Mouse (Mus musculus): Measurements from ENCODE around the gene Homer3.
A peak's percentile ranks its signal among the peaks of the same experiment; 100 is the strongest.

Gene Homer3

GRCm38 (mm10) chr8:70282603-70283135 is at the start of gene Homer3:
Gene Homer3, plus strand, starts transcription at chr8:70282827.
- DNase-seq (ENCODE audit: low spot score): peak; percentile 91

- peak; percentile 14 for DNase-seq (ENCODE audit: low spot score)
Measured at GRCm38 (mm10) chr8:70233606-70234005, 49.0 kb upstream of the Homer3 start.

GRCm38 (mm10) chr8:70234080-70234780 is 48.4 kb upstream of the Homer3 start, which contains the start of the genes Sugp2 and Armc6:
Gene Sugp2, plus strand, starts transcription at chr8:70234226.
Gene Armc6, minus strand, starts transcription at chr8:70234466.
- DNase-seq (ENCODE audit: low spot score): peak; percentile 99

- no peak for DNase-seq (ENCODE audit: low spot score)
Measured at GRCm38 (mm10) chr8:70234781-70235128, 47.9 kb upstream of the Homer3 start.

GRCm38 (mm10) chr8:70237842-70238241 is 44.8 kb upstream of the Homer3 start:
- DNase-seq (ENCODE audit: low spot score): no peak

GRCm38 (mm10) chr8:70240642-70241041 is 42.0 kb upstream of the Homer3 start:
- peak; percentile 17 for DNase-seq (ENCODE audit: low spot score)

GRCm38 (mm10) chr8:70246622-70247021 is 36.0 kb upstream of the Homer3 start:
- no peak for DNase-seq (ENCODE audit: low spot score)

GRCm38 (mm10) chr8:70247841-70248240 is 34.8 kb upstream of the Homer3 start:
- DNase-seq (ENCODE audit: low spot score): no peak

- no peak for DNase-seq (ENCODE audit: low spot score)
Measured at GRCm38 (mm10) chr8:70254628-70255027, 28.0 kb upstream of the Homer3 start.

- no peak for DNase-seq (ENCODE audit: low spot score)
Measured at GRCm38 (mm10) chr8:70257456-70257855, 25.2 kb upstream of the Homer3 start.

GRCm38 (mm10) chr8:70258600-70258999 is 24.0 kb upstream of the Homer3 start:
- no peak for DNase-seq (ENCODE audit: low spot score)

GRCm38 (mm10) chr8:70259043-70259442 is 23.6 kb upstream of the Homer3 start:
- DNase-seq (ENCODE audit: low spot score): no peak

- no peak for DNase-seq (ENCODE audit: low spot score)
Measured at GRCm38 (mm10) chr8:70267674-70268073, 15.0 kb upstream of the Homer3 start.

- no peak for DNase-seq (ENCODE audit: low spot score)
Measured at GRCm38 (mm10) chr8:70268311-70268710, 14.3 kb upstream of the Homer3 start.

GRCm38 (mm10) chr8:70268799-70269565 is 13.6 kb upstream of the Homer3 start:
- DNase-seq (ENCODE audit: low spot score): peak; percentile 50

- DNase-seq (ENCODE audit: low spot score): no peak
Measured at GRCm38 (mm10) chr8:70272949-70273348, 9.7 kb upstream of the Homer3 start.

GRCm38 (mm10) chr8:70274350-70274749 is 8.3 kb upstream of the Homer3 start:
- no peak for DNase-seq (ENCODE audit: low spot score)

- DNase-seq (ENCODE audit: low spot score): no peak
Measured at GRCm38 (mm10) chr8:70276476-70276875, 6.2 kb upstream of the Homer3 start.

GRCm38 (mm10) chr8:70278175-70278574 is 4.5 kb upstream of the Homer3 start:
- DNase-seq (ENCODE audit: low spot score): no peak

- DNase-seq (ENCODE audit: low spot score): no peak
Measured at GRCm38 (mm10) chr8:70279266-70279665, 3.4 kb upstream of the Homer3 start.

GRCm38 (mm10) chr8:70281001-70281400 is 1.6 kb upstream of the Homer3 start:
- no peak for DNase-seq (ENCODE audit: low spot score)

GRCm38 (mm10) chr8:70283136-70284077 is 780 bp downstream of the Homer3 start:
- peak; percentile 32 for DNase-seq (ENCODE audit: low spot score)

Measured in embryo, embryonic 10 days (tissue).